Mouse (Mus musculus) layer of hippocampus, postnatal 10 days (tissue): ENCODE measurements around the gene Spag4. TPM values are rescaled to one million over a fixed set of nuclear protein-coding genes. Genes with fewer than 3 reads are reported as not detected.

Experiments
- DNase-seq, 2 experiments: peaks; one replicate each; pipeline ENCODE4 v3.0.0; 2021; ENCODE audit warnings: low spot score in 2 of 2
- long read RNA-seq: library from polyadenylated mRNA; stranded (forward); transcript quantifications from one replicate; pipeline ENCODE4 v2.0.0, GENCODE M21; 2023
- total RNA-seq, 2 experiments: library from RNA; stranded (reverse); gene quantifications; 2 replicates each; pipeline ENCODE4 v1.2.3; 2021

The Spag4 gene
- total RNA-seq = 1 to 10 TPM; 3.3 to 6.7 TPM
- long read RNA-seq, partial matches to known transcripts = 1 of 7 reads
- long read RNA-seq, other reads (novel, unspliced or antisense) = 4 of 7 reads

- peak; percentile 72 to 76 for DNase-seq
These were observed at the start of gene Spag4 for GRCm38 (mm10) chr2:156065099-156066041. Gene Spag4 (plus strand): TSS chr2:156065175.

- DNase-seq = no peak
These were observed 46.9 kb upstream of the Spag4 start for GRCm38 (mm10) chr2:156018106-156018505.

- no peak for DNase-seq
These were observed 43.8 kb upstream of the Spag4 start for GRCm38 (mm10) chr2:156021219-156021618.

- DNase-seq = no peak
These were observed 43.2 kb upstream of the Spag4 start for GRCm38 (mm10) chr2:156021765-156022164.

- no peak for DNase-seq
These were observed 39.5 kb upstream of the Spag4 start for GRCm38 (mm10) chr2:156025482-156025881.

- no peak for DNase-seq
These were observed 25.6 kb upstream of the Spag4 start for GRCm38 (mm10) chr2:156039390-156039789.

GRCm38 (mm10) chr2:156042903-156043302, 22.1 kb upstream of the Spag4 start:
- no peak for DNase-seq

- DNase-seq = no peak
These were observed 17.0 kb upstream of the Spag4 start for GRCm38 (mm10) chr2:156047929-156048328.

- DNase-seq = no peak
These were observed 12.2 kb upstream of the Spag4 start, which contains the start of gene Fer1l4 for GRCm38 (mm10) chr2:156052816-156053215. Gene Fer1l4 (minus strand): TSS chr2:156052947.

- no peak for DNase-seq
These were observed 1.2 kb downstream of the Spag4 start for GRCm38 (mm10) chr2:156066126-156066525.

GRCm38 (mm10) chr2:156067916-156068315, 2.9 kb downstream of the Spag4 start:
- DNase-seq = peak in 1 of 2 experiments; percentile 37

- DNase-seq = no peak
These were observed 6.3 kb downstream of the Spag4 start for GRCm38 (mm10) chr2:156071236-156071635.

GRCm38 (mm10) chr2:156073725-156074124, 8.8 kb downstream of the Spag4 start:
- DNase-seq = no peak

- DNase-seq = no peak
These were observed 12.5 kb downstream of the Spag4 start for GRCm38 (mm10) chr2:156077461-156077860.

- no peak for DNase-seq
These were observed 13.6 kb downstream of the Spag4 start for GRCm38 (mm10) chr2:156078421-156079182.

GRCm38 (mm10) chr2:156079183-156079560, 14.2 kb downstream of the Spag4 start:
- DNase-seq = no peak

- no peak for DNase-seq
These were observed 14.7 kb downstream of the Spag4 start for GRCm38 (mm10) chr2:156079674-156080073.

GRCm38 (mm10) chr2:156080391-156080790, 15.4 kb downstream of the Spag4 start:
- no peak for DNase-seq

GRCm38 (mm10) chr2:156084541-156084940, 19.6 kb downstream of the Spag4 start:
- no peak for DNase-seq

GRCm38 (mm10) chr2:156087391-156088110, 22.6 kb downstream of the Spag4 start:
- no peak for DNase-seq

GRCm38 (mm10) chr2:156089799-156090198, 24.8 kb downstream of the Spag4 start:
- no peak for DNase-seq
